ENCODE assay signal across 30 mouse cellular contexts in the genomic region with DNA sequence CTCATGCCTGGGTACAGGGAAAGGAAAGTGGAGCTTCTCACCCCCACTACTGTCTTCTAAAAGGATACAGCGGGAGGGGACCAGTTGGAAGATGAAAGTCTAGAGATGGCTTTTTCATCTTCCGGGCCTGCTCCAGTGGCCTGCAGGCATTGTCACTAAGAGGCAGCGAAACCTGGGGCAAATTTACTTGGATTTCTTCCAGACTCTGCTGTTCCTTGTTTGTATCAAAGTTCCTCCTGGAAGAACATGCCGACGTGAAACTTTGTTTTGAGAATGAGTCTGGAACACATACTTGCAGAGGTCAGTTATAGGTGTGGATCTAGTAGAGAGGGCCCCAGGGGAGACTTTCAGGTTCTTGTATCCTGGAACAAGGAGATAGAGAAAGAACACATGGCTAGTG. TPM values are rescaled to one million over a fixed set of nuclear protein-coding genes. Genes with fewer than 3 reads are reported as not detected.
DNase-seq lines count a peak whose midpoint lies in the region; ATAC-seq lines count a peak whose summit lies in the region.
"Had no signal": no experiment of that assay in that cellular context is flagged by ENCODE, and none has a peak within 500 bp of the region (broad histone marks: within the 10 kb centered on the region; RNA-seq: fewer than 3 reads in every experiment).

No protein-coding gene starts in this region.

- H3K9me3 ChIP-seq in kidney, embryonic 16.5 days (ENCODE audit: low read length): no peaks in the 10 kb centered on the region
- H3K9me3 ChIP-seq: embryonic facial prominence, embryonic 12.5 days; embryonic facial prominence, embryonic 15.5 days; forebrain, embryonic 12.5 days; forebrain, embryonic 15.5 days; heart, embryonic 12.5 days; heart, embryonic 15.5 days; hindbrain, embryonic 10.5 days had no signal

- peak; percentile 21 for DNase-seq in kidney, adult 18-20 months
- DNase-seq in kidney, adult 9 months: peak; percentile 76
- DNase-seq in kidney, postnatal 10 days: no peak
- peak; percentile 20 for DNase-seq in kidney, postnatal 14 days
- no peak for DNase-seq in right cerebral cortex, postnatal 4 days
- DNase-seq: adrenal gland, postnatal 10 days; adrenal gland, postnatal 36 days; B cell, adult 2 months; cerebellum, adult 11 months; cerebellum, adult 2 months; cerebellum, adult 9-11 months; cerebellum, postnatal 25 days; gastrocnemius, postnatal 25 days; heart, adult 18-20 months; heart, postnatal 10 days; heart, postnatal 36 days had no signal

- H3K27ac ChIP-seq in kidney, embryonic 16.5 days (ENCODE audit: low read length): no peak overlapping the region
- H3K27ac ChIP-seq: embryonic facial prominence, embryonic 12.5 days; embryonic facial prominence, embryonic 15.5 days; forebrain, embryonic 12.5 days; forebrain, embryonic 15.5 days; heart, embryonic 15.5 days; hindbrain, embryonic 10.5 days; hindbrain, embryonic 14.5 days; hindbrain, postnatal 0 days had no signal

- no peak overlapping the region for H3K4me2 ChIP-seq in kidney, embryonic 16.5 days (replicated peaks; ENCODE audit: low read depth, low read length)
- H3K4me2 ChIP-seq: embryonic facial prominence, embryonic 12.5 days; embryonic facial prominence, embryonic 15.5 days; forebrain, embryonic 12.5 days; forebrain, embryonic 15.5 days; heart, embryonic 12.5 days; heart, embryonic 15.5 days; hindbrain, embryonic 14.5 days had no signal

- H3K27me3 ChIP-seq in kidney, embryonic 16.5 days (ENCODE audit: insufficient read depth, low read length): no peaks in the 10 kb centered on the region
- H3K27me3 ChIP-seq: CH12.LX; embryonic facial prominence, embryonic 12.5 days; embryonic facial prominence, embryonic 15.5 days; forebrain, embryonic 12.5 days; forebrain, embryonic 15.5 days; heart, embryonic 12.5 days; heart, embryonic 15.5 days; Patski had no signal

- no peaks in the 10 kb centered on the region for H3K4me1 ChIP-seq in kidney, embryonic 16.5 days (ENCODE audit: insufficient read depth, low read length)
- H3K4me1 ChIP-seq: embryonic facial prominence, embryonic 12.5 days; embryonic facial prominence, embryonic 15.5 days; forebrain, embryonic 15.5 days; heart, embryonic 12.5 days; heart, embryonic 15.5 days; hindbrain, embryonic 10.5 days had no signal

- no peak overlapping the region for H3K4me3 ChIP-seq in kidney, embryonic 16.5 days (ENCODE audit: low read length)
- H3K4me3 ChIP-seq: embryonic facial prominence, embryonic 12.5 days; embryonic facial prominence, embryonic 15.5 days; erythroblast, embryonic 14.5 days; forebrain, embryonic 12.5 days; forebrain, embryonic 15.5 days; heart, embryonic 12.5 days; heart, embryonic 15.5 days; hindbrain, embryonic 10.5 days had no signal

- no peaks in the 10 kb centered on the region for H3K36me3 ChIP-seq in kidney, embryonic 16.5 days (ENCODE audit: insufficient read depth, low read length)
- H3K36me3 ChIP-seq: embryonic facial prominence, embryonic 12.5 days; embryonic facial prominence, embryonic 15.5 days; forebrain, embryonic 12.5 days; forebrain, embryonic 15.5 days; G1E; heart, embryonic 12.5 days; heart, embryonic 15.5 days; hindbrain, embryonic 10.5 days had no signal

- 86% methylated on average over 5 of the region's 5 CpGs for WGBS in kidney, embryonic 16.5 days

- ATAC-seq in kidney, embryonic 16.5 days (ENCODE audit: low FRiP score, low TSS enrichment): no peak
- ATAC-seq: forebrain, embryonic 15.5 days; hindbrain, postnatal 0 days; Patski had no signal

- no peak overlapping the region for H3K9ac ChIP-seq in kidney, embryonic 16.5 days (replicated peaks; ENCODE audit: low read length)
- H3K9ac ChIP-seq: embryonic facial prominence, embryonic 12.5 days; embryonic facial prominence, embryonic 15.5 days; forebrain, embryonic 12.5 days; forebrain, embryonic 15.5 days; heart, embryonic 12.5 days; heart, embryonic 15.5 days; hindbrain, embryonic 14.5 days had no signal

RNA-seq across cellular contexts. Expression of gene Lmo7, which starts 41.6 kb away (rescaled TPM):
- 15.4 and 17.4 TPM in 2 replicates for polyA plus RNA-seq in kidney, embryonic 16.5 days (2015; fragmentation: Nextera tagmentation; extraction: Ambion mirVana)
- polyA plus RNA-seq: G1E had no signal

RNA-seq across cellular contexts. Expression of gene Gm9922, which starts 41.7 kb away (rescaled TPM):
- 3.0 and 3.7 TPM in 2 replicates for polyA plus RNA-seq in kidney, embryonic 16.5 days (2015; fragmentation: Nextera tagmentation; extraction: Ambion mirVana)
- polyA plus RNA-seq: erythroblast, embryonic 14.5 days; G1E; hindbrain, embryonic 10.5 days; hindbrain, embryonic 14.5 days had no signal

Comparison
In these comparisons a context has a peak if more than half of its experiments do, and no peak if none do; other contexts are left out.
1. DNase-seq: peak in kidney, adult 18-20 months (single experiment), kidney, adult 9 months (single experiment) and kidney, postnatal 14 days (single experiment); none in kidney, postnatal 10 days (single experiment) and right cerebral cortex, postnatal 4 days (single experiment).